Mouse (Mus musculus) lung, embryonic 15.5 days (tissue): ENCODE measurements at regions not wholly inside any gene's neighbourhood (a gene's known extent, or its start where the extent isn't known, plus 50 kb on each side); places are given as distances from the start of the nearest gene placed in this dataset.

Experiments used
- ATAC-seq: fragments of 200-750 bp; cut with Nextera tagmentation; 2 replicates; pipeline ENCODE4 v1.8.0; 2017; ENCODE audit warnings: moderate number of reproducible peaks, borderline replicate concordance; ENCODE audit not compliant: low FRiP score, low TSS enrichment; ENCODE audit errors: extremely low read depth
- H3K27ac ChIP-seq: fragments of 300-500 bp; sonication (generic); 2 replicates; pipeline ENCODE4 v1.5.1; 2015; ENCODE audit warnings: moderate library complexity, mild to moderate bottlenecking, inconsistent platforms
- H3K27me3 ChIP-seq: fragments of 300-500 bp; sonication (generic); 2 replicates; pipeline ENCODE4 v1.6.1; 2015; ENCODE audit warnings: inconsistent platforms
- H3K36me3 ChIP-seq: fragments of 300-500 bp; sonication (generic); 2 replicates; pipeline ENCODE4 v1.6.1; 2015; ENCODE audit warnings: inconsistent platforms
- H3K4me1 ChIP-seq: fragments of 300-500 bp; sonication (generic); 2 replicates; pipeline ENCODE4 v1.6.1; 2015; ENCODE audit warnings: inconsistent platforms
- H3K4me2 ChIP-seq: fragments of 300-500 bp; sonication (generic); 2 replicates; pipeline ENCODE4 v1.6.1; 2015; ENCODE audit warnings: inconsistent platforms, mild to moderate bottlenecking, moderate library complexity
- H3K4me3 ChIP-seq: fragments of 300-500 bp; sonication (generic); 2 replicates; pipeline ENCODE4 v1.5.1; 2015; ENCODE audit warnings: mild to moderate bottlenecking, inconsistent platforms
- H3K9ac ChIP-seq: fragments of 300-500 bp; sonication (generic); 2 replicates; pipeline ENCODE4 v1.6.1; 2015; ENCODE audit warnings: inconsistent platforms
- H3K9me3 ChIP-seq: fragments of 300-500 bp; sonication (generic); 2 replicates; pipeline ENCODE4 v1.6.1; 2016; ENCODE audit warnings: inconsistent platforms
- WGBS: fragments of 180-500 bp; shearing (Covaris S2); methylation state at CpG from one replicate; pipeline ENCODE4 v1.1.7; 2015; 5-methylcytosine and 5-hydroxymethylcytosine counted together

DNA sequence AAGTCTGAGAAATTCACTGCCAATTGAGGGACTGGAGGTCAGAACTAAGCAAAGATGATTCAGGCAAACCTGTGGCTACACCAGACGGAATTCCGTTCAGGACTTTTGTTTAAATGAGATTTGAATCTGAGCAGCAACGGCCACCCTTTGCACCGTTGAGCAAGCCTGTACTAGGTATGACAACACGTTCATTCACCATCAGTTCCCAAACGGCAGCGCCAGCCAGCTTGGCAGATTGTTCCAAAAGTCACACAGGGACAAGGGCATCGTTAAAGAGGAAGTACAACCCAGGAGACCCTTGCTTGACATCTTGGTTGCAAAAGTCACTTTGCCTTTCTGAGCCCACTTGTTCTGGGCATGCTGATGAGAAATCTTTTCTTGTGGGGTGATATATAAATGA lies 233.5 kb downstream of the Foxo1 start:
- H3K27me3 ChIP-seq = no peaks in the 10 kb centered on the region
- H3K36me3 ChIP-seq = no peaks in the 10 kb centered on the region
- no peaks in the 10 kb centered on the region for H3K9me3 ChIP-seq
- no peaks in the 10 kb centered on the region; the same call in 1 of the 2 replicates for H3K4me1 ChIP-seq
- no peak for ATAC-seq
- H3K4me2 ChIP-seq = no peak overlapping the region
- H3K27ac ChIP-seq = no peak overlapping the region
- no peak overlapping the region for H3K9ac ChIP-seq
- 68% methylated on average over 8 of the region's 8 CpGs for WGBS
- H3K4me3 ChIP-seq = no peak overlapping the region

DNA sequence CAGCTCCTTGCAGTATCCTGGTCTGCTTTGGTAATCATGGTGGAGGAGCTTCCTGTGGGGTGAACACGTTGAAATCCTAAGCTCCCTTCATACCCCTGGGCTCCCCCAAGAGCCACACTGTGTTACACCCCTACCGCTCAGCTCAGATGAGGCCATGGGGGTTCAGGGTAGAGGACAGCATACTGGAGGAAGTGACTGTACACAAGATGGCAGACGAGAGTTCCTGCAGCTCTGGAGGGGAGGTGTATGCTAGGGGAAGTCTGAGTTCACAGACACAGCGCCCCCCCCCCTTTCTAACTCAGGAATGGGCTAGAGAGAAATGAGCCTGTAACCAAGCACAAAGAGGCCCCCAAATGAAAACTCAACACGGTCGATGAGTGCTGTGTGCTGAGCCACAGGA lies 231.9 kb downstream of the Foxo1 start:
- 75% methylated on average over 6 of the region's 6 CpGs for WGBS

DNA sequence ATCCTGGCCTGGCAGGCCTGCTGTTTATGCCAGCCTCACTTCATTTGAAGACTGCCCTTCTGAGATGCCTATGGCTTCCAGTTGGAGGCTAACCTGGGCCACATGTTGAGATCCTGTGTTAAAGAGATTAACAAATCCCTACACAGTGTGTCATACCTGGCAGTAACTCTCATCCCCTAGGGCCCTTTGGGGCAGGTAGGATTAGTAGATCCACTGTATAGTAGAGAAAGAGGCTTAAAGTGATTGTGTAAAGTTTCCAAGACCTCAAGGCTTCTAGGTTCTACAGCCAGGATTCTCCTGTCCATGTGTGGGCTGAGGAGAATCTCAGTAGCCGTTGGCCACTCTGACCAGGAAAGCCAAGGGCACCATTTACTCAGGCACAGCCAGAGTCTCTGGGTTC lies 231.4 kb downstream of the Foxo1 start:
- no peak overlapping the region for H3K4me3 ChIP-seq
- no peak overlapping the region for H3K9ac ChIP-seq
- H3K4me1 ChIP-seq = no peaks in the 10 kb centered on the region; the same call in 1 of the 2 replicates
- 88% methylated on average over 1 of the region's 1 CpGs for WGBS
- H3K27me3 ChIP-seq = no peaks in the 10 kb centered on the region
- H3K4me2 ChIP-seq = no peak overlapping the region
- no peaks in the 10 kb centered on the region for H3K36me3 ChIP-seq
- ATAC-seq = no peak
- no peak overlapping the region for H3K27ac ChIP-seq
- H3K9me3 ChIP-seq = no peaks in the 10 kb centered on the region

More for the DNA sequence above, 231.9 kb downstream of the Foxo1 start:
- Histone ChIP-seq H3K4me2 (no peak overlapping the region), H3K9ac (no peak overlapping the region), H3K9me3 (no peaks in the 10 kb centered on the region), H3K36me3 (no peaks in the 10 kb centered on the region), H3K4me1 (no peaks in the 10 kb centered on the region; the same call in 1 of the 2 replicates), H3K27ac (no peak overlapping the region), H3K27me3 (no peaks in the 10 kb centered on the region), H3K4me3 (no peak overlapping the region)
- ATAC-seq = no peak

DNA sequence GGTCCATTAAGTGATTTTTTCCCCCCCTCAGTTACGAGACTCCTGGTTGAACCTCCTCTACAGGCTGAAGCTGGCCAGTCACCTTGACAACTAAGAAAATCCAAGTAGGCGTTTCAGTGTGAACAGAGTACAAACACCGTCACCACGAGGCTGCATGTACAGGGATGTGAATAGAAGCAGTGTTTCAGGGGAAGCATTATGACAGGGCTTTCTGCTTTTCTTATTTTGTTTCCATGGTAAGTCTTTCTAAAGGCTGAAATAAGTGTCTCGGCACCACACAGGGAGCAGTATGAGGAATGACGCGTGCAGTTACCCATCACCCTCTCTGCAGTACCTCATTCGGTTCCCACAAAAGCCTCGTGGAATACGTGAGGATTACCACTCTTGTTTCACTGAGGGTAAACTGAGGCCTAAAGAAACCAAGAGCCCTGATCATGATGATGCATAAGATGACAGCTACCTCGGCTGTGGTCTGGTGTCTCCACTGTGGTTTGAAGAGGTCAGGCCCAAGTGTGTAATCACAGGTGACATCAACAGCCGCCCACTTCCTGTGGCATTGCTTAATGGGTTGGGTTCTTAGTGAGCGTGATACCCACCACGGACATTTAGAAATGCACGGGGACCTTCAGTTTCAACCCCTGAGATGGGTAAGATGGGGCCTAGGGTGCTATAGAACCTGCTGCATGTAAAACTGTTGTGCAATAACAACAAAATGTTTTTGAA lies 230.5 kb downstream of the Foxo1 start:
- Histone ChIP-seq H3K9ac (no peak overlapping the region), H3K4me2 (no peak overlapping the region), H3K27ac (no peak overlapping the region), H3K27me3 (no peaks in the 10 kb centered on the region), H3K9me3 (no peaks in the 10 kb centered on the region), H3K36me3 (no peaks in the 10 kb centered on the region), H3K4me1 (no peaks in the 10 kb centered on the region; the same call in 1 of the 2 replicates), H3K4me3 (no peak overlapping the region)
- no peak for ATAC-seq
- 78% methylated on average over 15 of the region's 15 CpGs for WGBS

DNA sequence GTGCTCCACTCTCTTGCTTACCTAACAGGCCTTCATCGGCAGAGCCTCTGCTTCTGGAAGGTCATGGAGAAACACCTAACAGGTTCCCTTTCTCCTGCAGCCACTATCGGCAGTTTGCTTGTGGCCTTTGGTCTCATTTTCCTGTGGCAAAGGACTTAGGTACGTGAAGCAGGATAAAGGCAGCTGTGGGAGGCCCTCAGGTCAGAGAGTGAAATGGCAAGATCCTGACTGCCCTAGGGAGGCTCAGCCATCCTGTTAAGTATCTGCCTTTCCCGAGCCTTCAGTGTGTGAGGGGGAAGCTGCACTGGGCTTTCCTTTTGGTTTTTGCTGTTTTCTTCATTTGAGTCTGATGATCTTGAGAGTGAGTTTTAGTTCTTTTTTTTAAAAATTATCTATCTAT lies 228.8 kb downstream of the Foxo1 start:
- Histone ChIP-seq H3K27me3 (no peaks in the 10 kb centered on the region), H3K36me3 (no peaks in the 10 kb centered on the region), H3K27ac (no peak overlapping the region), H3K4me2 (no peak overlapping the region), H3K9me3 (no peaks in the 10 kb centered on the region), H3K9ac (no peak overlapping the region), H3K4me1 (no peaks in the 10 kb centered on the region; the same call in 1 of the 2 replicates), H3K4me3 (no peak overlapping the region)
- WGBS = 77% methylated on average over 4 of the region's 4 CpGs
- no peak for ATAC-seq

DNA sequence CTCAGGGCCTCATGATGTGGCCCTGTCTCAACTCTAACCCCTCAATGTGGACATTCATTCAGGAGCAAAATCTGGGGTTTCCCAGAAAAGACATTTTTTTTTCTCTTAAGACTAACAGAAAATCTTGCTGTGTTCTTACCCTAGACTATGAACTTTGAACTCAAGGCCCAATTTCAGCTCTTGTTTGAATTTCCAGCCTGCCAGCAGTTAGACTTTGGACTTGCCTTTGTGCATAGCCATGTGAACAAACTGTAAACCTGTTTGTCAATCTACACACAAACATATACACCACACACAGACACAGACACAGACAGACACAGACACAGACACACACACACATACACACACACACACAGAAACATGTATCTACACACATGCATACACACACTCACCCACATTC lies 227.3 kb downstream of the Foxo1 start:
- Histone ChIP-seq H3K4me1 (no peaks in the 10 kb centered on the region; the same call in 1 of the 2 replicates), H3K27me3 (no peaks in the 10 kb centered on the region), H3K9ac (no peak overlapping the region), H3K36me3 (no peaks in the 10 kb centered on the region), H3K9me3 (no peaks in the 10 kb centered on the region), H3K4me2 (no peak overlapping the region), H3K4me3 (no peak overlapping the region), H3K27ac (no peak overlapping the region)
- ATAC-seq = no peak

DNA sequence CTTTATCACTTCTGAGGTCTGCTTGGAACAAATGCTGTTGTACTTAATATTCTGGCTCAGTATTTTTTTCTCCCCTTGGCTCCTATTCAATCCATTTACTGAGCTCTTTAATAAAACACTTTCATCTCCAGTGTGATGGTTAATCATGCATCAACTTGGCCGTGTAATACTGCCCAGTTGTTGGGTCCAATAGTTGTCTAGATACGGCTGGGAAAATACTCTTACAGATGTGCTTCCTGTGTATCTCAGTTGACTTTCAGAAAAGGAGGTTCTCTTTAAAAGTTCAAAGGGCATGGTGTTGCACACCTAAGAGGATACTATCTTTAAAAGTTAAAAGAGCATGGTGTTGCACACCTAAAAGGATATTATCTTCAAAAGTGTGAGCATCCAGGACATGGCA lies 226.8 kb downstream of the Foxo1 start:
- no peaks in the 10 kb centered on the region for H3K27me3 ChIP-seq
- H3K4me1 ChIP-seq = no peaks in the 10 kb centered on the region; the same call in 1 of the 2 replicates
- ATAC-seq = no peak
- no peak overlapping the region for H3K9ac ChIP-seq
- no peaks in the 10 kb centered on the region for H3K36me3 ChIP-seq
- no peak overlapping the region for H3K4me3 ChIP-seq
- 55% methylated on average over 2 of the region's 2 CpGs for WGBS
- H3K9me3 ChIP-seq = no peaks in the 10 kb centered on the region
- no peak overlapping the region for H3K27ac ChIP-seq
- H3K4me2 ChIP-seq = no peak overlapping the region

DNA sequence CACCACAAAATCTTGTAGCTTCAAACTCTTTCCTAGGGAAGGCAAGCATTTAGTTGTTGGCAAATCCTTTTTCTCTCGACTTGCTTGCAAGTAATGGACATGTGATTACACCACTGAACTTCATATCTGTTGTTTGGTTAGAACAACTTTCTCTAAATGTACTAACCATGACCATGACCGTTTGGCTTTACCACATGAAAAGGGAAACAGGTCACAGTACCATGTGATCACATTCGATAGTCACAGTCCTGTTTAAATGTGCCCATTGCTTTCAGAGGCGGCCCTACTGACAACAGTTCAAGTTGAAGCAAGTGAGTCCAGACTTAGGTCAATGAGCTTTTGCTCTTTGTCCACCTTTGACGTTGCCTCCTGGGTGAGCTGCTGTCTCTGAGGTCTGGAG lies 211.1 kb downstream of the Foxo1 start:
- H3K27me3 ChIP-seq = no peaks in the 10 kb centered on the region
- H3K36me3 ChIP-seq = no peaks in the 10 kb centered on the region
- H3K4me1 ChIP-seq = no peaks in the 10 kb centered on the region
- no peak overlapping the region for H3K27ac ChIP-seq
- no peak overlapping the region for H3K9ac ChIP-seq
- H3K4me3 ChIP-seq = no peak overlapping the region
- ATAC-seq = no peak
- 77% methylated on average over 5 of the region's 5 CpGs for WGBS
- no peak overlapping the region for H3K4me2 ChIP-seq
- H3K9me3 ChIP-seq = no peaks in the 10 kb centered on the region

DNA sequence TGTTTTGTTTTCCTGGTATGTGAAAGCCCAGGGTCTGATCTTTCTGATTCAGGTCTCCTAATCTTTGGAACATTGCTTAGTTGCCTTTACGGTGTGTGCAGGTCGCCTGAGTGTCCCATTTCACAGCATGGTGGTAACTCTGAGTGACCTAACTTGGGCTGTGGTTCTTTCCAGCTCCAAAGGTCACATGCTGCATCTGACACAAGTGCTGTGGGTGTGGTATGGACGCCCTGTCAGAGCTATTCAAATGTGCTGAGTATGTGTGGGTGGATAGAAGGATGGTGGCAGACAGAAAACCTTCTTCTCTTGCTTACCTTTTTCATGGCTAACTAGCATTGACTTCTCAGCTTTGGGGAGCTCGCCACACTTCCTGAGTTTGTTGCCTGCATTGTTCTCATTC lies 201.8 kb downstream of the Foxo1 start:
- no peak for ATAC-seq
- Histone ChIP-seq H3K27me3 (no peaks in the 10 kb centered on the region), H3K9ac (no peak overlapping the region), H3K36me3 (no peaks in the 10 kb centered on the region), H3K4me1 (no peaks in the 10 kb centered on the region), H3K27ac (no peak overlapping the region), H3K9me3 (peaks cover 8% of the 10 kb centered on the region; the same call in 1 of the 2 replicates), H3K4me3 (no peak overlapping the region), H3K4me2 (no peak overlapping the region)
- 74% methylated on average over 4 of the region's 4 CpGs for WGBS

DNA sequence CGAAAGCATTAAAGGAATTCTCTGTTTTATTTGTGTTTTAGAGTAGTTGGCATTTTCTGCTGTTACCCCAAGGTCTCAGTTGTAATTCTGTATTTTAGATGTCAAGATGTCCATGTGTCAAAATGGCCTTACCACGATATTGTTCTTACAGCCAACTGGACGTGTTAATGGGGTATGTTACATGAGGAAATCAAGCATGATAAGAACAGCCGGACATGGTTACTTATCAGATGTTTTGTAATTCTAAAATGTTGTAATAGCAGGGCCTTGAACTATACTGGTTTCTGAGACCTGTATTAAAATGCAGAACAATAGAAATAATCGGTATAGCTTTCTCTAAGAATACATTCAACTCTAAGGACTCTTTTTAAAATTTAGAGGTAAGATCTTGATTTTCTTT lies 201.3 kb downstream of the Foxo1 start:
- no peaks in the 10 kb centered on the region for H3K36me3 ChIP-seq

DNA sequence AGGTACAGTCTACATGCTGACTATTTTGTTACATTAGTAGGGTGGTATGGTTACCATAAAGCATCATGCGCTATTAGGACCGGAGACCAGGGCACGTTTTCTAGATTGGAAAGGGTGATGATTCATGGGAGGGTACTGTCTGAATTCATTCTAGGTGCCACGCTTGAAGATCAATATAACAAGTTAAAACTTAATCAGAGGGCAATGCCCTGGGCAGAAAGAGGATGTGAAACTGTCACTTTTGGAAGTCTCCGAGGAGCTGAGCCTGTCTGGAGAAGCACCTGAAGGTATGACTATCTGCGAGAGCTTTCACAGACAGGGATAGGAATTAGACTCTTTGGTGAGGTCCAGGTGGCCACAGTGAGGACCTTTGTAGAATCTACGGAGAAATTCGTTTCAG lies 200.2 kb downstream of the Foxo1 start:
- Histone ChIP-seq H3K36me3 (no peaks in the 10 kb centered on the region), H3K4me3 (no peak overlapping the region), H3K9me3 (peaks cover 8% of the 10 kb centered on the region; the same call in 1 of the 2 replicates), H3K4me1 (no peaks in the 10 kb centered on the region), H3K9ac (no peak overlapping the region), H3K27ac (no peak overlapping the region), H3K4me2 (no peak overlapping the region), H3K27me3 (no peaks in the 10 kb centered on the region)
- 88% methylated on average over 8 of the region's 8 CpGs for WGBS
- ATAC-seq = no peak

More for the DNA sequence above, 201.3 kb downstream of the Foxo1 start:
- peaks cover 8% of the 10 kb centered on the region; the same call in 1 of the 2 replicates for H3K9me3 ChIP-seq
- no peak for ATAC-seq
- no peaks in the 10 kb centered on the region for H3K4me1 ChIP-seq
- H3K27me3 ChIP-seq = no peaks in the 10 kb centered on the region
- H3K4me2 ChIP-seq = no peak overlapping the region
- WGBS = 85% methylated on average over 5 of the region's 5 CpGs
- H3K9ac ChIP-seq = no peak overlapping the region
- no peak overlapping the region for H3K4me3 ChIP-seq
- H3K27ac ChIP-seq = no peak overlapping the region

DNA sequence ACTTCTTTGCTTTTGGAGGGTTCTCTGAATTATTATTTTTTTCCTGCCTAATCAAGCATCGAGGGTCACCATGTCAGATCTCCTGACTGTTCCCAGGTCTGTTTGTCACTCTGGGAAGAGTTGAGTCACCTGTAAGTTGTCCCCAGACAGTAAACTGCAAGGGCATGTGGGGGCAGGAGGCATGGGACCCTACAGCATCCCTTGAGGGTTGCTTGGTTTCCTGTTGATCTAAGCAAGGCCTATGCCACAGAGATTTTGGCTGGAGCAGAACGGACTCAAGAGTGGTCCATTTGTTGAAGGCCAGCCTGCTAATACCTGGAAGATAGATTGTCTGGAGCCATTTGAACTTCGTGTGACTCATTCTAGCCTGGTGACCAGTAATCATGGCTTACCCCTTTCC lies 199.7 kb downstream of the Foxo1 start:
- Histone ChIP-seq H3K27ac (no peak overlapping the region), H3K4me3 (no peak overlapping the region), H3K9ac (no peak overlapping the region), H3K9me3 (peaks cover 8% of the 10 kb centered on the region; the same call in 1 of the 2 replicates), H3K27me3 (no peaks in the 10 kb centered on the region), H3K4me1 (no peaks in the 10 kb centered on the region), H3K36me3 (no peaks in the 10 kb centered on the region), H3K4me2 (no peak overlapping the region)
- ATAC-seq = no peak
- 53% methylated on average over 3 of the region's 3 CpGs for WGBS
